Comparison of ENCODE assay signal across 8 mouse cellular contexts in genomic region chr9:85410643-85411296, GRCm38 (mm10).
DNase-seq lines count a peak whose midpoint lies in the region; ATAC-seq lines count a peak whose summit lies in the region.

No protein-coding gene starts in this region.

- peaks cover 10% of the 10 kb centered on the region; the same call in 1 of the 2 replicates for H3K4me1 ChIP-seq in kidney, embryonic 14.5 days (ENCODE audit: control insufficient read depth, insufficient read depth, low read length)
- H3K4me1 ChIP-seq in liver, embryonic 12.5 days = peaks cover 10% of the 10 kb centered on the region; the same call in 1 of the 2 replicates

- H3K9ac ChIP-seq in kidney, embryonic 14.5 days (ENCODE audit: low read depth, low read length) = no peak overlapping the region
- H3K9ac ChIP-seq in liver, embryonic 12.5 days = no peak overlapping the region

- no peak overlapping the region for H3K4me2 ChIP-seq in kidney, embryonic 14.5 days (replicated peaks; ENCODE audit: low read depth, low read length)
- no peak overlapping the region for H3K4me2 ChIP-seq in liver, embryonic 12.5 days

- peak; percentile 40 for DNase-seq in kidney, adult 18-20 months
- peak; percentile 37 for DNase-seq in adrenal gland, adult 2 months
- peak; percentile 32 to 47 for DNase-seq in frontal cortex, postnatal 25 days (ENCODE audit: low spot score in 2 of 2)
- DNase-seq in kidney, postnatal 10 days = peak; percentile 68
- peak; percentile 71 to 75 for DNase-seq in right cerebral cortex, adult 2 months (ENCODE audit: low spot score in 2 of 2)

- no peaks in the 10 kb centered on the region for H3K9me3 ChIP-seq in kidney, embryonic 14.5 days (ENCODE audit: control insufficient read depth, low read length)
- no peaks in the 10 kb centered on the region for H3K9me3 ChIP-seq in liver, embryonic 12.5 days (replicated peaks)

- H3K27ac ChIP-seq in kidney, embryonic 14.5 days (ENCODE audit: low read depth, low read length) = no peak overlapping the region
- H3K27ac ChIP-seq in liver, embryonic 12.5 days = no peak overlapping the region

- no peaks in the 10 kb centered on the region for H3K36me3 ChIP-seq in kidney, embryonic 14.5 days (ENCODE audit: control insufficient read depth, insufficient read depth, low read length)
- no peaks in the 10 kb centered on the region for H3K36me3 ChIP-seq in liver, embryonic 12.5 days

- WGBS in kidney, embryonic 14.5 days = 47% methylated on average over 11 of the region's 11 CpGs
- WGBS in liver, embryonic 12.5 days (ENCODE audit: insufficient replicate concordance) = 28% methylated on average over 11 of the region's 11 CpGs

- no peaks in the 10 kb centered on the region for H3K27me3 ChIP-seq in kidney, embryonic 14.5 days (ENCODE audit: control insufficient read depth, insufficient read depth, low read length)
- no peaks in the 10 kb centered on the region for H3K27me3 ChIP-seq in liver, embryonic 12.5 days (replicated peaks)

- H3K4me3 ChIP-seq in kidney, embryonic 14.5 days (ENCODE audit: low read length) = no peak overlapping the region
- H3K4me3 ChIP-seq in liver, embryonic 12.5 days = no peak overlapping the region

- ATAC-seq in kidney, embryonic 14.5 days (ENCODE audit: low FRiP score, low TSS enrichment) = no peak
- ATAC-seq in liver, embryonic 12.5 days = peak; percentile 30; the same call in 1 of the 2 replicates
- ATAC-seq in erythroid progenitor cell, adult 5-6 weeks (replicated peaks; ENCODE audit: low FRiP score, poor library complexity, severe bottlenecking) = no peak
